Mouse (Mus musculus): Measurements from ENCODE around the gene Park7. TPM values are rescaled to one million over a fixed set of nuclear protein-coding genes. Genes with fewer than 3 reads are reported as not detected.

The Park7 gene
- total and polyA plus RNA-seq, 2 experiments from 2014 or later, result 197 to 439 TPM

DNA sequence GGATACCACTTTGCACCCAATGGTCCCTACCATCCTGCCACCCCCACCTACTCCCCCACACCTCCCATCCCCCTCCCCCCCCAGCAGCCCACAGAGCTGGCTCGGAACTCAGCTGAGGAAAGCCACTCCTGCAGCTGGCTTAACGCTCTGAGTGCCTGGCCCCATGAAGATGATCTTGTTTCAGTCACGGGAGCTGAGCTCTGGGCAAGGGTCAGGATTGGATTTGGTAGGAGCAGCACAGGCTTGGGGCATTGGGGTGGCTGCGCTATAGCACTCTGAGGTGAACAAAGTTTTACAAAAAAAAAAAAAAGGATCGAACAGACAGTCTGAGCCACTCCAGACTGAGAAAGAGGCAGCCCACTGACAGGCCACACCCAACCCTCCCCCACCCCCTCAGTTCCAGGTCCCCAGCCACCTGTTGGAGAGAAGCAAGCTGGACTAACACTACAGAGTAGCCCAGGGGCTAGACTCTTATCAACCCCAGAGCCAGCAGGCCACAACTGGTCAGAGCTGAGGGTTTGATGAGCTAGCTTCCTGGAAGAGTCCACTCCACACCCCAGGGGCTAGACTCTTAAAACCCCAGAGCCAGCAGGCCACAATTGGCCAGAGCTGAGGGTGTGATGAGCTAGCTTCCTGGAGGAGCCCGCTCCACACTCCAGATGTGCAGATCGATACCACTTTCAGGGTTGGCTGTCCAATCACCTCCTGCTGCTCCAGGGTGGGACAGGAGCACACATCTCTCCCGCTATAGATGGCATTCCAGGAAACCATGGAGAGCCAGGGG is 19.3 kb downstream of the Park7 start:
- Histone ChIP-seq H3K27ac (ENCODE audit: low read depth, low read length) (no peak overlapping the region), H3K36me3 (ENCODE audit: insufficient read depth) (peaks cover 36% of the 10 kb centered on the region), H3K9ac (no peak overlapping the region), H3K4me2 (ENCODE audit: low read depth) (no peak overlapping the region), H3K27me3 (ENCODE audit: insufficient read depth, low read length) (no peaks in the 10 kb centered on the region), H3K9me3 (ENCODE audit: low read length) (no peaks in the 10 kb centered on the region), H3K4me3 (ENCODE audit: low read depth, low read length) (no peak overlapping the region), H3K4me1 (ENCODE audit: insufficient read depth) (no peaks in the 10 kb centered on the region)
- no peak for ATAC-seq
- DNase-seq, result no peak
- WGBS, result 75% methylated on average over 8 of the region's 8 CpGs
- no peak for TF ChIP-seq CTCF (IDR thresholded peaks at IDR 0.05; ENCODE audit: low read depth)

DNA sequence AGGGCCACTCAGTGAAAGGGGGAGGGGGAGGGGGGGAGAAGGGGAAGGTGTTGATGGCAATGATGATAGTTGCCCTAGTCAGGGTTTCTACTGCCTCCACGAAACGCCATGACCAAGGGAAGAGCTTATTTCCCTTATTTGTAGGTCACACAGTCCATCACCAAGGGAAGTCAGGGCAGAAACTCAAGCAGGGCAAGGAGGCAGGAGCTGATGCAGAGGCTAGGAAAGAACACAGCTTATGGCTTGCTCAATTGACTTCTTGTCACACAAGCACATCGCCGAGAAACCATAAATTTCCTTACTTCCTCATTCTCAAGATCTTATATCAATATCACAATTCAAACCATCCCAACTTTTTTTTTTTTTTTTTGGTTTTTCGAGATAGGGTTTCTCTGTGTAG is 22.9 kb downstream of the Park7 start:
- Histone ChIP-seq H3K36me3 (ENCODE audit: insufficient read depth) (peaks cover 4% of the 10 kb centered on the region; the same call in 1 of the 2 replicates), H3K4me2 (ENCODE audit: low read depth) (no peak overlapping the region), H3K27ac (ENCODE audit: low read depth, low read length) (no peak overlapping the region), H3K4me1 (ENCODE audit: insufficient read depth) (no peaks in the 10 kb centered on the region), H3K9me3 (ENCODE audit: low read length) (no peaks in the 10 kb centered on the region), H3K9ac (no peak overlapping the region), H3K4me3 (ENCODE audit: low read depth, low read length) (no peak overlapping the region), H3K27me3 (ENCODE audit: insufficient read depth, low read length) (no peaks in the 10 kb centered on the region)
- no peak for ATAC-seq
- TF ChIP-seq CTCF (IDR thresholded peaks at IDR 0.05; ENCODE audit: low read depth), result no peak
- WGBS, result 88% methylated on average over 5 of the region's 5 CpGs
- DNase-seq, result no peak

DNA sequence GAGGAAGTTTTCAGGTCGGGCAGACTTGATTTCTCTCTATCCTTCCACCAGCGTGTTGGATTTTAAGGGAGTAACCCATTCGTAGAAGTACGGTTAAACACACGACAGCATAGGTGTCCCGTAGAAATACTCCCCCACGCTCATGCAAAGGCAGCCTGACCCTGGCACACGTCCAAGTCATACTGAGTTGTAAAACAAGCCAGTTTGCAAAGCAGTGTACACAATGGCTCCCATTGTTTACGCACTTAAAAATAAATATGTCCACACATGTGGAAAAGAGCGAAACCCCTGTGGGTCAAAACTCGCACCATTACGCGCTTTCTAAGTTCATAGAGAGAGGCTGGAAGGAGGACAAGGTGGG is 24.3 kb downstream of the Park7 start:
- Histone ChIP-seq H3K4me1 (ENCODE audit: insufficient read depth) (no peaks in the 10 kb centered on the region), H3K9ac (no peak overlapping the region), H3K9me3 (ENCODE audit: low read length) (no peaks in the 10 kb centered on the region), H3K36me3 (ENCODE audit: insufficient read depth) (no peaks in the 10 kb centered on the region), H3K4me2 (ENCODE audit: low read depth) (no peak overlapping the region), H3K27ac (ENCODE audit: low read depth, low read length) (no peak overlapping the region), H3K4me3 (ENCODE audit: low read depth, low read length) (no peak overlapping the region), H3K27me3 (ENCODE audit: insufficient read depth, low read length) (no peaks in the 10 kb centered on the region)
- WGBS, result 47% methylated on average over 13 of the region's 13 CpGs
- no peak for ATAC-seq
- DNase-seq, result no peak
- TF ChIP-seq CTCF (IDR thresholded peaks at IDR 0.05; ENCODE audit: low read depth), result no peak

DNA sequence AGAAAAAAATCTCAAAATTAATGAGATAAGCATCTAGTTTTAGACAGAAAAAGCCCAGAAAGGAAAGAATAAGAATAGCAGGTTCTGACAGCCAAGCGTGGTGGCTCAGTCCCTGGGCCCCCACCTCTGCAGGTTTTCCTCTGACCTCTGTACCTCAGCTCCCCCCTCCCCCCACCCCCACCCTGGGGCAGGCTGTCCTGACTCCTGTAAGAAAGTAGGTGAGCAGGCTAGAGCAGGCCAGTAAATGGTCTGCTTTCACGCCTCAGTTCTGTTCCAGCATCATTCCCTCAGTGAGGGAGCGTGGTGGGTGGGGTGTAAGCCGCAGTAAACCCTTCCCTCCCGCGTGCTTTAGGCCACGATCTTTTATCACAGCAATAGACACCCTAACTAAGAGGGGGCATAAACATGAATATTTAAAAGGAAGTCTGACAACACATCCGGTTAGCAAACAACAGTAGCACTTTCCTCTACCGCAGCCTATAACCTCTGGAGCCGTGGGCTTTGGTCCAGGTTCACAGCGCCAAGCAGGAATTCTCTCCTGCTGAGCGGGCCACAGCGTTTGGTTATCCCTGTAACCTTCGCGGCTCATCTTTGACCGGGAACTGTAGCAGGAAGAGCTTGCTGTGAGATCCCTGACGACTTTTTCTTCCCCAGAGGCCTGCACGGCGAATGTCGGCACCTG is 24.8 kb downstream of the Park7 start:
- no peak overlapping the region for H3K27ac ChIP-seq (ENCODE audit: low read depth, low read length)
- DNase-seq (no peak), ATAC-seq (no peak)
- H3K4me3 ChIP-seq (ENCODE audit: low read depth, low read length), result no peak overlapping the region
- no peaks in the 10 kb centered on the region for H3K36me3 ChIP-seq (ENCODE audit: insufficient read depth)
- H3K9ac ChIP-seq, result no peak overlapping the region
- no peak overlapping the region for H3K4me2 ChIP-seq (ENCODE audit: low read depth)
- H3K27me3 ChIP-seq (ENCODE audit: insufficient read depth, low read length), result no peaks in the 10 kb centered on the region
- no peaks in the 10 kb centered on the region for H3K9me3 ChIP-seq (ENCODE audit: low read length)
- no peaks in the 10 kb centered on the region for H3K4me1 ChIP-seq (ENCODE audit: insufficient read depth)
- 41% methylated on average over 20 of the region's 20 CpGs for WGBS
- TF ChIP-seq CTCF (IDR thresholded peaks at IDR 0.05; ENCODE audit: low read depth), result no peak

DNA sequence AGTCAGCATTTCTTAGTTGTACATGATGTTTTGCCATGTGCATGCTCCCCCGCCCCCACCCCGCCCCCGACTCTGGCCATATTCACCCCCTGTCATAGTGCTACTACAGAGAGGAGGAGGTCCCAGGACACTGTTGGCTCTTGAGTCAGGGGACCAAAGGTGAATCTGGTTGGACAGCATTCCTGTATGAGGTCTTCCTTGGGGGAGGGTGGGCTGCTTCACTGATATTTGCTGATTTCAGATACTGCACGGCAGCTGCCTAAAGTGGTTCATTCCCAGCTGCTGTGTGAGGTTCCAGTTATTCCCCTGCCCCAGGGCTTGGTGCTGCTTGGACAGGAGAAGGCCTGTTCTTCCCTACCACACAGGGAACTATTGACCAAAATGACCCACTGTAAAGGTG is 25.7 kb downstream of the Park7 start:
- no peaks in the 10 kb centered on the region for H3K4me1 ChIP-seq (ENCODE audit: insufficient read depth)
- H3K27me3 ChIP-seq (ENCODE audit: insufficient read depth, low read length), result no peaks in the 10 kb centered on the region
- ATAC-seq (no peak), DNase-seq (no peak)
- H3K4me3 ChIP-seq (ENCODE audit: low read depth, low read length), result no peak overlapping the region
- no peak overlapping the region for H3K27ac ChIP-seq (ENCODE audit: low read depth, low read length)
- no peaks in the 10 kb centered on the region for H3K36me3 ChIP-seq (ENCODE audit: insufficient read depth)
- no peak overlapping the region for H3K9ac ChIP-seq
- 84% methylated on average over 4 of the region's 4 CpGs for WGBS
- no peaks in the 10 kb centered on the region for H3K9me3 ChIP-seq (ENCODE audit: low read length)
- H3K4me2 ChIP-seq (ENCODE audit: low read depth), result no peak overlapping the region
- TF ChIP-seq CTCF (IDR thresholded peaks at IDR 0.05; ENCODE audit: low read depth), result no peak

DNA sequence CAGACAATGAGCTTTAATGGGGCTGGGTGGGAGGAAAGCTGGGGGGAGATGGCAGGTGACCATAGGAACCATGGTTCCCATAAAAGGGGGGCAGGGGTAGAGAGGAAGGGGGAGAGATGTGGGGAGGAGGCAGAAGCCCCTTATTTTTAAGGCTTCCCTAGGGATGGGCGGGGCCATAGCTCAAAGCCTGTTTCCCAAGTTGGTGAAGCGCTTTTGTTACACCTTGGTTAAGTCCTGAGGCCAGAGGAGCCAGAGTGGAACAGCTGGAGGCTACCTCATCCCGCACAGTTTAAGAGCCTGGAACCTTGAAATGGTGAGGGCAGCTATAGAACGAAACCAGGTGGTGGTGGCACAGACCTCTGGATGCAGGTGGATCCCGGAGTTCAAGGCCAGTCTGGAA is 26.3 kb downstream of the Park7 start:
- DNase-seq (no peak), ATAC-seq (no peak)
- Histone ChIP-seq H3K27me3 (ENCODE audit: insufficient read depth, low read length) (no peaks in the 10 kb centered on the region), H3K9me3 (ENCODE audit: low read length) (no peaks in the 10 kb centered on the region), H3K9ac (no peak overlapping the region), H3K36me3 (ENCODE audit: insufficient read depth) (no peaks in the 10 kb centered on the region), H3K4me1 (ENCODE audit: insufficient read depth) (no peaks in the 10 kb centered on the region), H3K4me2 (ENCODE audit: low read depth) (no peak overlapping the region), H3K27ac (ENCODE audit: low read depth, low read length) (no peak overlapping the region), H3K4me3 (ENCODE audit: low read depth, low read length) (no peak overlapping the region)
- WGBS, result 76% methylated on average over 5 of the region's 5 CpGs
- no peak for TF ChIP-seq CTCF (IDR thresholded peaks at IDR 0.05; ENCODE audit: low read depth)

DNA sequence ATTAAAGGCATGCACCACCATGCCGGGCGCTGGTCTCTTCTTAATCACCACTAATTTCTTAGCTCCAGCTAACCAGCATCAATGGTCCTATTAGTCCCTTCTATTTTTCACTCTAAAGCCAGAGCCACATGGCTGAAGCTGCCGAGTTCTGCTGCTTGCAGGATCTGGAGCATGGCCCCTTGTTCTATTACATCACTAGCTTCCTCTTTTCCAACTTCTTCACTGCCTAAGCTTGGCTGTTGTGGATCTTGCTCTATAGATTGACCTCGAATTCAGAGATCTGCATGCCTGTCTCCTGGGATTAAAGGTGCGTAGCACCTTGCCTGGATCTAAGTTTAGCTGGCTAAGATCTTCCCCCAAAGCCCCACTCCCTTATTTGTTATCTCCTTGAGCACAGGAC is 31.6 kb downstream of the Park7 start:
- ATAC-seq (no peak), DNase-seq (no peak)
- WGBS, result 91% methylated on average over 5 of the region's 5 CpGs
- Histone ChIP-seq H3K4me2 (ENCODE audit: low read depth) (no peak overlapping the region), H3K27me3 (ENCODE audit: insufficient read depth, low read length) (no peaks in the 10 kb centered on the region), H3K4me1 (ENCODE audit: insufficient read depth) (no peaks in the 10 kb centered on the region), H3K9me3 (ENCODE audit: low read length) (peaks cover 17% of the 10 kb centered on the region; the same call in 1 of the 2 replicates), H3K4me3 (ENCODE audit: low read depth, low read length) (no peak overlapping the region), H3K27ac (ENCODE audit: low read depth, low read length) (no peak overlapping the region), H3K36me3 (ENCODE audit: insufficient read depth) (no peaks in the 10 kb centered on the region), H3K9ac (no peak overlapping the region)
- no peak for TF ChIP-seq CTCF (IDR thresholded peaks at IDR 0.05; ENCODE audit: low read depth)

Data from forebrain, postnatal 0 days (tissue).